Mouse (Mus musculus) kidney, embryonic 16.5 days (tissue): ENCODE results near the gene Mrgpre. TPM values are rescaled to one million over a fixed set of nuclear protein-coding genes. Genes with fewer than 3 reads are reported as not detected.

ENCODE experiments used
- ATAC-seq: fragments of 200-750 bp; cut with Nextera tagmentation; 2 replicates; pipeline ENCODE4 v1.8.0; 2017; ENCODE audit warnings: moderate TSS enrichment; ENCODE audit not compliant: low FRiP score, low TSS enrichment
- H3K27ac ChIP-seq: fragments of 300-500 bp; sonication (generic); 2 replicates; pipeline ENCODE4 v1.5.1; 2014; ENCODE audit warnings: low read length
- H3K27me3 ChIP-seq: fragments of 300-500 bp; sonication (generic); 2 replicates; pipeline ENCODE4 v1.6.1; 2014; ENCODE audit warnings: low read length, control low read depth, mixed read lengths; ENCODE audit not compliant: insufficient read depth
- H3K36me3 ChIP-seq: fragments of 300-500 bp; sonication (generic); 2 replicates; pipeline ENCODE4 v1.6.1; 2014; ENCODE audit warnings: low read length, control low read depth, mixed read lengths; ENCODE audit not compliant: insufficient read depth
- H3K4me1 ChIP-seq: fragments of 300-500 bp; sonication (generic); 2 replicates; pipeline ENCODE4 v1.6.1; 2014; ENCODE audit warnings: low read length, control low read depth, mixed read lengths; ENCODE audit not compliant: insufficient read depth
- H3K4me2 ChIP-seq: fragments of 300-500 bp; sonication (generic); replicated peaks from 2 replicates; pipeline ENCODE4 v1.6.1; 2014; ENCODE audit warnings: low read depth, low read length
- H3K4me3 ChIP-seq: fragments of 300-500 bp; sonication (generic); 2 replicates; pipeline ENCODE4 v1.5.1; 2014; ENCODE audit warnings: mild to moderate bottlenecking, low read length
- H3K9ac ChIP-seq: fragments of 300-500 bp; sonication (generic); replicated peaks from 2 replicates; pipeline ENCODE4 v1.6.1; 2014; ENCODE audit warnings: low read length
- H3K9me3 ChIP-seq: fragments of 300-500 bp; sonication (generic); 2 replicates; pipeline ENCODE4 v1.6.1; 2016; ENCODE audit warnings: low read length, control low read depth
- WGBS: fragments of 180-500 bp; shearing (Covaris S2); extraction: QIAGEN DNeasy Blood & Tissue Kit; methylation state at CpG from one replicate; pipeline ENCODE4 v1.1.7; 2014; 5-methylcytosine and 5-hydroxymethylcytosine counted together
- polyA plus RNA-seq: library from polyadenylated mRNA; unstranded; fragments of >200 nt; fragmentation: Nextera tagmentation; extraction: Ambion mirVana; gene quantifications from 2 replicates; pipeline ENCODE4 v1.2.1, GENCODE M21; 2015

Mrgpre gene
- polyA plus RNA-seq = 2.2 and 2.5 TPM in 2 replicates

DNA sequence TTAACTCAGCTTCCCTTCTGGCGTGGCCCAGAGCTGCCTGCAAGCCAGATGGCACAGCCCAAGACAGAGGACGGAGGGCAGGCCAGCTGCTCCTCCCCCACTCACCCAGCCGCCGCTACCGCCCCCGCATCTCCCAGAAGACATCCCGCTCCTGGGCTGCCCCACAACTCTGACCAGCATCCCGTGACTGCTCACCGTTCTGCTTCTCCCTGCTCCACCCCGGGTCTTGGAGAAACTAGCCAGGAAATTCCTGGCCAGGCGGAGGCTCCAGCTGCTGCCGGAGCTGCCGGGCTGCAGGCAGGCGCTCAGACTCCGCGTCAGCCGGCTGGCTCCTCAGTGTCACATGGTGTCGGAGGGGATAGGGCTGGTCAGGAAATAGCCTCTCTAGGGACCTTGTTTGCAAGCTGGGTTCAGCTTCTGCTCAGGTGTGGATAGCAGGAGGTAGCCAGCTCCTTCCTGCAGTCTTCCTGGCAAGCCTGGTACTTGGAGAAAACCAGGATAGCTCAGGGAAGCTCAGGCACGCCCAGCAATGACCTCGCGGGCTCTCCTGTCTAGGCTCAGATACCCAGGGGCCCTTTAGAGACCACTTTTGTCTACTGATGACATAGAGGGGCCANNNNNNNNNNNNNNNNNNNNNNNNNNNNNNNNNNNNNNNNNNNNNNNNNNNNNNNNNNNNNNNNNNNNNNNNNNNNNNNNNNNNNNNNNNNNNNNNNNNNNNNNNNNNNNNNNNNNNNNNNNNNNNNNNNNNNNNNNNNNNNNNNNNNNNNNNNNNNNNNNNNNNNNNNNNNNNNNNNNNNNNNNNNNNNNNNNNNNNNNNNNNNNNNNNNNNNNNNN, at the start of gene Mrgpre:
Mrgpre (minus strand) TSS at position 505 of the 834 bp plus-strand sequence.
- WGBS = 1% methylated on average over 21 of the region's 21 CpGs
- H3K9me3 ChIP-seq = no peaks in the 10 kb centered on the region
- ATAC-seq = peak; percentile 91
- H3K4me1 ChIP-seq = peaks cover 27% of the 10 kb centered on the region
- no peaks in the 10 kb centered on the region for H3K27me3 ChIP-seq
- peak within 1 kb of the TSS; percentile 64 for H3K9ac ChIP-seq
- H3K36me3 ChIP-seq = no peaks in the 10 kb centered on the region
- peak within 1 kb of the TSS; percentile 46 for H3K4me3 ChIP-seq
- peak within 1 kb of the TSS; percentile 61 for H3K4me2 ChIP-seq
- H3K27ac ChIP-seq = peak within 1 kb of the TSS; percentile 86

DNA sequence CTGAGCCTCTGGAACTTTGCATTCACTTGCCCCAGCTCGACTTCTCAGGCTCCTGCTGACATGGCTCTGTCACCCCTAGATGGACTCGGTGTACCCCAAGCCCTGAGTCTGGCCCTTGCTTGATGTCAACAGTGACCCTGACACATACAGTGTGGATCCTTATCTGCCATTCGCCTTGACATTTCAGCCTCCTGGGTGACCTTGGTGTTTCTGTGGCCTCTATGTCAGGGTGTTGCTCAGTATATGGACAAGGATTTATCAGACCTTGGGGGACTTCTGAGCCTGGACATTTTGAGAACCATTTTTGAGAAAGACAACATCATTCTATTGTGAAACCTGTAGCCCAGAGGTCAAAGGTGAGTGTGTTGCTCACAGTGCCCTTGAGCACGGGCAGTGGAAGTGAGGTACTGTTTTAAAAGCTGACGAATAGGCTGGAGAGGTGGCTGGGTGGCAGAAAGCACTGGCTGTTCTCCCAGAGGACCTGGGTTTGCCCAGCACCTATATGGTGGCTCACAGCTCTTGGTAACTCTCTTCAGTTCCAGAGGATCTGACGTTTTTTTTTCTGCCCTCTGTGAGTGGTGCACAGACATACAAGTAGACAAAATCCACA, 49.4 kb upstream of the Mrgpre start:
- H3K4me1 ChIP-seq = peaks cover 6% of the 10 kb centered on the region
- no peak overlapping the region for H3K4me2 ChIP-seq
- ATAC-seq = no peak
- H3K4me3 ChIP-seq = no peak overlapping the region
- no peak overlapping the region for H3K27ac ChIP-seq
- whole genome bisulfite sequencing = 71% methylated on average over 6 of the region's 6 CpGs
- H3K9ac ChIP-seq = no peak overlapping the region
- peaks cover 12% of the 10 kb centered on the region for H3K36me3 ChIP-seq
- H3K9me3 ChIP-seq = no peaks in the 10 kb centered on the region
- H3K27me3 ChIP-seq = no peaks in the 10 kb centered on the region

DNA sequence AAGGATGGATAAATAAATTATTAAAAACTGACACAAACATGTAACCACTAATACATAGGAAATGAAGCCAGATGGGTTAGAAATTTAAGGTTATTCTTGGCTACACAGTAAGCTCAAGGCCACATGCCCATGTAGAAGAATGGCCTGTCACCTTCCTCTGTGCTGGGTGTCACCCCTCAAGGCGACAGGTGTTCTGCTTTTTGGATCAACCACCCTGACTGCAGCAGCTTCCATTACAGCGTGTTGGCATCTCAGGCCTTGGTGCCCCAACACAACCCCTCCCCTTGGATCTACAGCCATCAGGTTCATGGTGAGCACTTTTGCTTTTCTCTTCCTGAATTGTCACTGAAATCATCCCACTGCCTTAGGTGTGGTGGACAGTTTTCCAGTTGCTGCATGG, 48.3 kb upstream of the Mrgpre start:
- Histone ChIP-seq H3K4me1 (peaks cover 6% of the 10 kb centered on the region), H3K9me3 (no peaks in the 10 kb centered on the region), H3K4me3 (no peak overlapping the region), H3K27me3 (no peaks in the 10 kb centered on the region), H3K27ac (no peak overlapping the region), H3K9ac (no peak overlapping the region), H3K36me3 (peaks cover 8% of the 10 kb centered on the region), H3K4me2 (no peak overlapping the region)
- 93% methylated on average over 2 of the region's 2 CpGs for WGBS
- ATAC-seq = no peak

DNA sequence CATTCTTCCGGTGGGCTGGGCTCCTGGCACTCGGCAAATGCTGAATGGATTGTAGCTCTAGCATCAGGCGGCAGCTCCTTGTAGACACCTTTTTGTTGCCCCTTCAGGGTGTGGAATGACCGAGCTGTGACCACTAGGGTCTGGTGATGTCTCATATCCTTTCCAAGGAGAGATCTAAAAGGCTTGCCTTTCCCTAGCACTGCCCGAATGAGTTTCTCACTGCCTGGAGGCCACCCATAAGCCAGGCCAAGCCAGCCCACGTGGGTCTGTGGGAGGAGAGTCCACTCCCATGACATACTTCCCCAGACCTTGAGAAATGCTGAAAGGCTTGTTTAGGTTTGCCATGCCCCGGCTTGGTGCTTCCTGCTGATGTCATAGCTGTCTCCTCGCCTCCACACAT, 47.9 kb upstream of the Mrgpre start:
- H3K4me2 ChIP-seq = no peak overlapping the region
- H3K4me3 ChIP-seq = no peak overlapping the region
- H3K27ac ChIP-seq = no peak overlapping the region
- no peak for ATAC-seq
- H3K4me1 ChIP-seq = peaks cover 6% of the 10 kb centered on the region
- 74% methylated on average over 8 of the region's 8 CpGs for WGBS
- H3K9ac ChIP-seq = no peak overlapping the region
- peaks cover 4% of the 10 kb centered on the region; the same call in 1 of the 2 replicates for H3K36me3 ChIP-seq
- no peaks in the 10 kb centered on the region for H3K9me3 ChIP-seq
- H3K27me3 ChIP-seq = no peaks in the 10 kb centered on the region

DNA sequence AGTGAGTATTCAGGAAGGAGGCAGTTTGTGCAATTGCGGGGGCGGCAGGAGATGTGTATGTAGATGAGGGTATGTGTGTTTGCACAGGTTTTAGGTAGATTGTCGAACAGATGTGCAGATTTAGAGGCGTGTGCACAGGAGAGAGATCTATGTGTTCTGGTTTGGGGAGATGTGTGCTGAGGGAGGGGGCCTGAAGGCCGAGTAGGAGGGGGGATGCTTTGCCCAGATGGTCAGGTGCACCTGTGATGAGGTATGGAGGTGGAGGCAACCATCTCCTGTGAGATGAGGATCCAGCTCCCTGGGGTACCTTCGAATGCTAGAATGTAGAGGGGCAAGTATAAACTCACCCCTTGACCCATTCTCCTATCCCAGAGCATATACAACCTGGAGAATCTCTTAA, 46.1 kb upstream of the Mrgpre start:
- peak overlapping the region; percentile 78 for H3K4me2 ChIP-seq
- peak overlapping the region; percentile 55; the same call in 1 of the 2 replicates for H3K27ac ChIP-seq
- peak overlapping the region; percentile 71 for H3K4me3 ChIP-seq
- ATAC-seq = peak; percentile 12
- no peaks in the 10 kb centered on the region for H3K27me3 ChIP-seq
- H3K9ac ChIP-seq = peak overlapping the region; percentile 70
- 8% methylated on average over 6 of the region's 6 CpGs for WGBS
- H3K36me3 ChIP-seq = no peaks in the 10 kb centered on the region
- H3K4me1 ChIP-seq = peaks cover 6% of the 10 kb centered on the region
- no peaks in the 10 kb centered on the region for H3K9me3 ChIP-seq

DNA sequence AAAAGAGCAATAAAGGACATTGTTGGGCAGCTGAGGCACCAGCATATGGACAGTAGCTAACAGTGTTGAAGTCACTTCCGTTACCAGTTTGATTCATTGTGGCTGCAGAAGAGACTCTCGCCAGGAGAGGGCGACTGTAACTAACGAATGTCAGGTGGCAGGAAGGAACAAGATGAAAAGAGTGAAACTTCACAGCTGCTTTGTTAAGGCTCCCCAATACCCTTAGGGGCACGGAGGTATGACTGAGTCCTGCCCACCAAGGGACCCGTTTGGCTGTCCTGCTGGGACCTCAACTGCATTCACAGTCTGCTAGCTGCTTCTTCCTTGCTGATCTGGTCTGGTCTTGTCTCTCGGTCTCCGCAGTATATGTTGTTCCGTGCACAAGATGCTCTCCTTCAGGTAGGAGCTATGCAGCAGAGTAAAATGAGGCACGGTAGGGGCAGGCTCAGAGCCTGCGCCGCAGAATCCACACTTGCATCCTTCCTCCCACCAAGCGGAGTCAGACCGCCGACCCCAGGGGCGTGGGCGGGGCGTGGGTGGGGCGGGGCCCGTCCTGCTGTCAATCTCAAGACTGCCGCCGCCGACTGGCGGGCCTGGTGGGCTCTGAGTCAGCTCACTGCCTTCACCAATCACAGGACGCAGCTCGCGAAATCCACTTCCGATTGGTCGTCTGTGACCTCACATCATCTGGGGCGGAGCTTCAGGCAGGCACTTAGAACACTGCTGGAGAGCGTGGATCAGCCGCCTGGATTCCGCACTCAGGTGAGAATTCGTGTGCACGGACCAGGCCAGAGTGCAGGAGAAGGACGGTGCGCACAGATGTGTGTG, 45.4 kb upstream of the Mrgpre start:
- WGBS = under 1% methylated on average over 37 of the region's 37 CpGs
- H3K27me3 ChIP-seq = no peaks in the 10 kb centered on the region

DNA sequence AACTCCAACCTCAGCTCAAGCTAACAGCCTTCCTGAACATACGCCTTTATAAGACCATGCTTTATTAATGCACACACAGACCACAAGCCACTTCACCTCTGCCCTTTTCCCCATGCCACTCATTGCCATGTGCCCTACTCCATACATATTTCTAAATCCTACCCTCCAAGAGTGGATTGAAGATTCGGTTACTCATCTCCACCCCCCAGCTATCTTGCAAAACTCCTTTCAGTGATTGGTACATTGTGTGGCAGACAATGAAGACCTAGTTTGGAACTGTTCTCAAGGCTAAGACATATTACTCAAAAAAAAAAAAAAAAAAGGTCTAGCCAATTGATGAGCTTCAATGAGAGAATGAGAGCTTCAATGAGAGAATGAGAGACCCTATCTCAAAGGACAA, 42.7 kb upstream of the Mrgpre start:
- WGBS = 91% methylated on average over 2 of the region's 2 CpGs
- Histone ChIP-seq H3K27me3 (no peaks in the 10 kb centered on the region), H3K27ac (no peak overlapping the region), H3K9ac (no peak overlapping the region), H3K9me3 (no peaks in the 10 kb centered on the region), H3K36me3 (no peaks in the 10 kb centered on the region), H3K4me2 (no peak overlapping the region), H3K4me1 (peaks cover 13% of the 10 kb centered on the region), H3K4me3 (no peak overlapping the region)
- ATAC-seq = no peak

More for the DNA sequence above, 45.4 kb upstream of the Mrgpre start:
- Histone ChIP-seq H3K36me3 (no peaks in the 10 kb centered on the region), H3K9me3 (no peaks in the 10 kb centered on the region), H3K4me1 (peaks cover 6% of the 10 kb centered on the region), H3K27ac (peak overlapping the region; percentile 94), H3K4me2 (peak overlapping the region; percentile 78), H3K4me3 (peak overlapping the region; percentile 71), H3K9ac (peak overlapping the region; percentile 73)
- peak; percentile 98 for ATAC-seq

DNA sequence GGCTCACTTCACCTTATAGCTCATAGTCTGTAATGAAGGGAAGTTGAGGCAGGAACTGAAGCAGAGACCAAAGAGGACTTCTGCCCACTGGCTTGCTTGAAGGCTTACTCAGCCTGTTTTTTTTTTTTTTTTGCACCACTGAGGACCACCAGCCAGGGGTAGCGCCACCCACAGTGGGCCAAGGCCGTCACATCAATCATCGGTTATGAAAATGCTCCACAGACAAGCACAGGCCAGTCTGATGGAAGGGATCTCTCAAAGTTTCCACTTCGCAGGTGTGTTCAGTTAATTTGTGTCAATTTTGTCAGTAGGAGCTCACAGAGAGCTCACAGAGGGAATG, 38.9 kb upstream of the Mrgpre start:
- ATAC-seq = no peak; the same call in 1 of the 2 replicates
- Histone ChIP-seq H3K36me3 (peaks cover 4% of the 10 kb centered on the region; the same call in 1 of the 2 replicates), H3K27me3 (no peaks in the 10 kb centered on the region), H3K4me1 (peaks cover 11% of the 10 kb centered on the region), H3K4me2 (peak overlapping the region; percentile 56), H3K27ac (peak overlapping the region; percentile 78), H3K9me3 (no peaks in the 10 kb centered on the region), H3K4me3 (peak overlapping the region; percentile 64), H3K9ac (peak overlapping the region; percentile 68)
- 80% methylated on average over 4 of the region's 4 CpGs for WGBS

DNA sequence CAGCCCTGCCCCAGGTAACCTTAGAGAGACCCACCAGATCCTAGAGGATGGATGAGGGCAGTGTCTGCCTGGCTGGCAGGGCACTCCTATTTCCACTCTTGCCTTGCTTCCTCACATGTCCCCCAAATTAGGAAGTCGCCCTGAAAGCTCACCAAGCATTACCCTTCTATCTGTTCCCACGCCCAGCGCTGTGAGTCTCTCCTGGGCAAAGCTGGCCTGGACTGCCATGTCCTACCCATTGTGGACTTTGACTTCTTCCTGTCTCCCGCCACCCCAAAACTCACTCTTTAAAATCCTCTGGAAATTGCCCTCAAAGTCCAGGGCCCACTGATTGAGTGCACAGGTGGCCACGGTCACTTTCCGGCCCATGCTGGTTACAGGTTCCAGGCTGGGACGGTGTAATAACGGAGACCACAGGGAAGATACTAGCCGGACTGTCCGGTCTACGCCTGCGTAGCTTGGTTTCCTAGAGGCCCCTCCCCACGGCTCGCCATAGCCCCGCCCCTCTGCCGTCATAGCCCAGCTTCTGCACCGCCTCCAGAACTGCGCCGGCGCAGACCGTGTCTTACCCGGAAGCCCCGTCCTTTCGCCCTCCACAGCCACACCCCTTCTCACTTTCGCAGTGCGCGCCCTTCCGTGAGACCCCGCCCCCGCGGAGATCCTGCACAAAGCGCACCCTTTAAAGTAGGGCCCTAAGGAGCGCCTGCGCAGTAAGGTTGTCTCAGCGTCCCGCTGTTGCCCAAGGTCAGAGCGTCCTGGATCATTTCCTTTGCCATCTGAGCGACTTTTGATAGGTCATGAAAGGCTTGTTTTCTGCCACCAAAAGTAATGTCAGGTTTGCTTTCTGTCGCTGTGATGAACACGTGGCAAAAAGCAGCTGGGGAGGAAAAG, 38.3 kb upstream of the Mrgpre start, which contains the start of the genes Nadsyn1 and Dhcr7:
Nadsyn1 (minus strand) TSS at position 475 of the 891 bp plus-strand sequence.
Dhcr7 (plus strand) TSS at position 771 of the 891 bp plus-strand sequence.
- under 1% methylated on average over 40 of the region's 40 CpGs for WGBS
- Histone ChIP-seq H3K4me1 (peaks cover 11% of the 10 kb centered on the region), H3K27ac (peak within 1 kb of the TSS; percentile 78), H3K9me3 (no peaks in the 10 kb centered on the region), H3K4me3 (peak within 1 kb of the TSS; percentile 64), H3K4me2 (peak within 1 kb of the TSS; percentile 71), H3K27me3 (no peaks in the 10 kb centered on the region), H3K36me3 (peaks cover 5% of the 10 kb centered on the region; the same call in 1 of the 2 replicates), H3K9ac (peak within 1 kb of the TSS; percentile 79)
- peak; percentile 99 for ATAC-seq
